Mouse (Mus musculus) lung, embryonic 15.5 days (tissue): ENCODE results near the gene Card6. TPM values are rescaled to one million over a fixed set of nuclear protein-coding genes. Genes with fewer than 3 reads are reported as not detected.

Experiments
- ATAC-seq: fragments of 200-750 bp; cut with Nextera tagmentation; 2 replicates; pipeline ENCODE4 v1.8.0; 2017; ENCODE audit warnings: moderate number of reproducible peaks, borderline replicate concordance; ENCODE audit not compliant: low FRiP score, low TSS enrichment; ENCODE audit errors: extremely low read depth
- H3K27ac ChIP-seq: fragments of 300-500 bp; sonication (generic); 2 replicates; pipeline ENCODE4 v1.5.1; 2015; ENCODE audit warnings: moderate library complexity, mild to moderate bottlenecking, inconsistent platforms
- H3K27me3 ChIP-seq: fragments of 300-500 bp; sonication (generic); 2 replicates; pipeline ENCODE4 v1.6.1; 2015; ENCODE audit warnings: inconsistent platforms
- H3K36me3 ChIP-seq: fragments of 300-500 bp; sonication (generic); 2 replicates; pipeline ENCODE4 v1.6.1; 2015; ENCODE audit warnings: inconsistent platforms
- H3K4me1 ChIP-seq: fragments of 300-500 bp; sonication (generic); 2 replicates; pipeline ENCODE4 v1.6.1; 2015; ENCODE audit warnings: inconsistent platforms
- H3K4me2 ChIP-seq: fragments of 300-500 bp; sonication (generic); 2 replicates; pipeline ENCODE4 v1.6.1; 2015; ENCODE audit warnings: inconsistent platforms, mild to moderate bottlenecking, moderate library complexity
- H3K4me3 ChIP-seq: fragments of 300-500 bp; sonication (generic); 2 replicates; pipeline ENCODE4 v1.5.1; 2015; ENCODE audit warnings: mild to moderate bottlenecking, inconsistent platforms
- H3K9ac ChIP-seq: fragments of 300-500 bp; sonication (generic); 2 replicates; pipeline ENCODE4 v1.6.1; 2015; ENCODE audit warnings: inconsistent platforms
- H3K9me3 ChIP-seq: fragments of 300-500 bp; sonication (generic); 2 replicates; pipeline ENCODE4 v1.6.1; 2016; ENCODE audit warnings: inconsistent platforms
- WGBS: fragments of 180-500 bp; shearing (Covaris S2); methylation state at CpG from one replicate; pipeline ENCODE4 v1.1.7; 2015; 5-methylcytosine and 5-hydroxymethylcytosine counted together
- polyA plus RNA-seq: library from polyadenylated mRNA; unstranded; fragments of >200 nt; fragmentation: Nextera tagmentation; extraction: Ambion mirVana; gene quantifications from 2 replicates; pipeline ENCODE4 v1.2.1, GENCODE M21; 2015

The Card6 gene
- polyA plus RNA-seq, 1 experiment from 2014 or later = 2.0 TPM

DNA sequence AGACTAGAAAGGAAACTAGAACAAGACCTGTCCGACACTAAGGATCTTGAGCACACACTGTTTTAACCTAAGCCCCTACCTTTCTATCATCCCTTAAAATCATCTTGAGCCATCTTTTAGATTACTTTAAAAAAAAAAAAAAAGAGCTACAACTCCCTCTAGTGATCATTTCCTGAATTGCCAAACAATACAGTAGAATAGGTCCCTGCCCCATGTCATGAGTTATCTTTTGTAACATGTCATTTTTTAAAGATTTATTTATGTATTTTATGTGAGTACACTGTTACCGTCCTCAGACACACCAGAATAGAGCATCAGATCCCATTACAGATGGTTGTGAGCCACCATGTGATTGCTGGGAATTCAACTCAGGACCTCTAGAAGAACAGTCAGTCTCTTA lies 2.0 kb downstream of the Card6 start:
- H3K27ac ChIP-seq = no peak overlapping the region
- no peaks in the 10 kb centered on the region for H3K27me3 ChIP-seq
- no peak overlapping the region for H3K4me2 ChIP-seq
- 45% methylated on average over 2 of the region's 2 CpGs for WGBS
- no peak for ATAC-seq
- H3K9ac ChIP-seq = no peak overlapping the region
- H3K4me1 ChIP-seq = no peaks in the 10 kb centered on the region
- no peak overlapping the region for H3K4me3 ChIP-seq
- H3K36me3 ChIP-seq = no peaks in the 10 kb centered on the region
- H3K9me3 ChIP-seq = no peaks in the 10 kb centered on the region

DNA sequence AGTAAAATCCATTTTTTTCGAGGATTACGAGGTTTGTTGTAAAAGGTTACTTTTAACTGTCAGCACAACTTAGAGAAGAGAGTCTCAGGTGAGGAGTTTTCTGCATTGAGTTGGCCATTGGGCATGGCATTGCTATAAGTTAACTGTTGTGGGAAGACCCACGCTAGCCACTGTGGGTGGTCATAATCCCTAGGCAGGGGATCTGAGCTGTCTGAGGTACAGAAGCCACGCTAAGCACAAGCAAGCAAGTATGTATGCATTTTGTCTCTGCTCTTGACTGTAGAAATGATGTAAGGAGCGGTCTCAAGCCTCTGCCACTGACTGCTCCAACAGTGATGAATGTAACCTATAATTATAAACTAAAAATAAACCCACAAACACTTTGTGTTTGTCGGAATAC lies 2.4 kb downstream of the Card6 start:
- 80% methylated on average over 6 of the region's 6 CpGs for WGBS
- H3K36me3 ChIP-seq = no peaks in the 10 kb centered on the region

DNA sequence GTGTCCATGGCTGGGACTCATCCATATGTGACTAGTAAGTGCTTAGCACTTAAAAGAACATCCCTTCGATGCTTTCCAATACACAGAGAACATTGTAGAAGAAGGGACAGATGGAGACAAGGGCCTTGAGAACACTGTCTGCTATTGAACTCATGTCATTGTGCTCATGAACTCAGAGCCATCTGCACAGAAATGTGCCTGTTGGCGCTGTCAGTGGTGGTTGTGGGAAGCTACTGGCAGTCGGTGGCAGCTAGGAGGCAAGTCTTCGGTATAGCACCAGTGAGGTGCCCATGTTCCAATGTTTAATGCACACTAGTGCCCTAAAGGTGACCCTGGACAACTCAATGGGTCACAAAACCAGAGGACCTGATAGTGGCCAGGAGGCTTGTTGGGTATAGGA lies 6.0 kb downstream of the Card6 start:
- H3K9me3 ChIP-seq = no peaks in the 10 kb centered on the region
- no peak for ATAC-seq
- H3K27ac ChIP-seq = no peak overlapping the region
- H3K9ac ChIP-seq = no peak overlapping the region
- no peaks in the 10 kb centered on the region for H3K4me1 ChIP-seq
- 87% methylated on average over 4 of the region's 4 CpGs for WGBS
- no peak overlapping the region for H3K4me3 ChIP-seq
- no peaks in the 10 kb centered on the region; the same call in 1 of the 2 replicates for H3K36me3 ChIP-seq
- no peaks in the 10 kb centered on the region for H3K27me3 ChIP-seq
- H3K4me2 ChIP-seq = no peak overlapping the region

More for the DNA sequence above, 2.4 kb downstream of the Card6 start:
- Histone ChIP-seq H3K27ac (no peak overlapping the region), H3K4me3 (no peak overlapping the region), H3K9ac (no peak overlapping the region), H3K27me3 (no peaks in the 10 kb centered on the region), H3K4me1 (no peaks in the 10 kb centered on the region), H3K9me3 (no peaks in the 10 kb centered on the region), H3K4me2 (no peak overlapping the region)
- ATAC-seq = no peak

DNA sequence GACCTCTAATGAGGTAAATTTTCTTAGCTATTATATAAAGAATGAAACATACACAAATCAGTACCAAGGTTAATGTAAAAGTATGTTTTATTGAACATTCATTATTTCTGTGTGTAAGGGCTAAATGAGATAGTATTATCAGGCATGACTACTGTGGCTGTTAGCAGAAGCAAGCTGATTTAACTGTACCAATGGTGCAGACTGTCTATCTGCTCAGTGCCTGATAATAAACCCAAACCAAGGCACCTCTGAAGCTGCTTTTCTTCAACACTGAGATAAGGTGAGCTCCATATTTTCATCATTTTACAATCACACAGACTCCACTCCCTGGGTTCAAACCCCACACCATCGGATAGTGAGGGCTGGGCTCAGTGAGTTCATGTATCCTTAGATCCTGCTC lies 11.0 kb downstream of the Card6 start:
- ATAC-seq = no peak
- Histone ChIP-seq H3K36me3 (no peaks in the 10 kb centered on the region; the same call in 1 of the 2 replicates), H3K9ac (no peak overlapping the region), H3K27me3 (no peaks in the 10 kb centered on the region), H3K27ac (no peak overlapping the region), H3K4me2 (no peak overlapping the region), H3K4me1 (no peaks in the 10 kb centered on the region), H3K4me3 (no peak overlapping the region), H3K9me3 (no peaks in the 10 kb centered on the region)
- WGBS = 63% methylated on average over 1 of the region's 1 CpGs

DNA sequence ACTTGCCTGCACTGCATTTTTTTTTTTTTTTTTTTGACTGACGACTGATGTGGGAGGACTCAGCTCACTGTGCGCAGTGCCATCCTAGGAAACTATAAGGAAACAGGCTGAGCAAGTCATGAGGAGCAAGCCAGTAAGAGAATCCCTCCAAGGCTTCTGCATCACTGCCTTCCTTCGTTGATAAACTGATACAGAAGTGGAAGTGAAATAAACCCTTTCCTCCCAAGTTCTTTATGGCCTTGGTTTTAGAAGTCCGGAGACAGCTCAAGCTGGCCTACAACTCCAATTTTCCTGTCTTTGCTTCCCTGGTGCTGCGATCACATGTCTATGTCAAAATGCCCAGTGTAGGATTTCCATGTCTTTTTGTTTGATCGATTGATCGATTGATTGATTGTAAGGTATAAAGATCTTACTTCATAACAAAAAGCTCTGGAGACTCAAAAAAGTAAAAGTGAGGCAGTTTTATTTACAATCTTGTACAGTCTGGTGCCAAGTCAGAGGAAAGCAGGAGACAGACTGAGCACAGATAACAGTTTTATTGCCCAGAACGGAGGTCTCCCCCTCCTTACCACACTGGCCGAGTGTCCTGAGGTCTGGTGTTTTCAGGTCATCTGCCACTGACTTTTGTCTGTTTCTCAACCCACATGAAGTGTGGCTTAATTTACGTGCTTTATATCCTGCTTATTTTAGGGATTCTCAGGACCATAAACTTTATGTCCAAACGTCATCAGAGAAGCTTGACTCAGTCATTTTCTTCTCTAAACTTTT lies 12.6 kb downstream of the Card6 start:
- ATAC-seq = no peak
- H3K4me3 ChIP-seq = no peak overlapping the region
- WGBS = 80% methylated on average over 11 of the region's 11 CpGs

DNA sequence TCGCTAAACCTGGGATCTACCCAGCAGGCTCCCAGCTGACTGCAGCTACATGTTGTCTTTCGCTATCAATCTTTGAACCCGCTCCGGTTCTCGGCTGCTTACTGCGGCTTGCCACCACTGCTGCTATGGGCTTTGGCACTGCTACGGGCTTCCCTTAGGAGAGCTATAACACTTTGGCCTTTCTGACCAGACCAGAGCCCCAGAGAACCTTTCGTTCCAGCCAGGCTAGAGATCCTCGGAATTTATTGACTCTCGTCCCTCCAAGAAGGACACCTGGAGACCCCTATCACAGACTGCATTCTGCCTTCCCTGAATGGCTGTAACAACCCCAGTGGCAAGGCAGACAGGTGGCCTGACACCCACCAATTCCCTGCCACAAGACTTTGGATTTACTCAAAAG lies 18.2 kb downstream of the Card6 start:
- 86% methylated on average over 10 of the region's 10 CpGs for WGBS
- H3K9ac ChIP-seq = no peak overlapping the region
- H3K9me3 ChIP-seq = no peaks in the 10 kb centered on the region
- no peaks in the 10 kb centered on the region for H3K27me3 ChIP-seq
- H3K4me1 ChIP-seq = no peaks in the 10 kb centered on the region
- H3K27ac ChIP-seq = no peak overlapping the region
- no peak for ATAC-seq
- no peak overlapping the region for H3K4me2 ChIP-seq
- H3K4me3 ChIP-seq = no peak overlapping the region
- no peaks in the 10 kb centered on the region for H3K36me3 ChIP-seq

More for the DNA sequence above, 12.6 kb downstream of the Card6 start:
- no peak overlapping the region for H3K4me2 ChIP-seq
- no peak overlapping the region for H3K9ac ChIP-seq
- no peaks in the 10 kb centered on the region; the same call in 1 of the 2 replicates for H3K36me3 ChIP-seq
- H3K27ac ChIP-seq = no peak overlapping the region
- H3K9me3 ChIP-seq = no peaks in the 10 kb centered on the region
- no peaks in the 10 kb centered on the region for H3K27me3 ChIP-seq
- H3K4me1 ChIP-seq = no peaks in the 10 kb centered on the region

DNA sequence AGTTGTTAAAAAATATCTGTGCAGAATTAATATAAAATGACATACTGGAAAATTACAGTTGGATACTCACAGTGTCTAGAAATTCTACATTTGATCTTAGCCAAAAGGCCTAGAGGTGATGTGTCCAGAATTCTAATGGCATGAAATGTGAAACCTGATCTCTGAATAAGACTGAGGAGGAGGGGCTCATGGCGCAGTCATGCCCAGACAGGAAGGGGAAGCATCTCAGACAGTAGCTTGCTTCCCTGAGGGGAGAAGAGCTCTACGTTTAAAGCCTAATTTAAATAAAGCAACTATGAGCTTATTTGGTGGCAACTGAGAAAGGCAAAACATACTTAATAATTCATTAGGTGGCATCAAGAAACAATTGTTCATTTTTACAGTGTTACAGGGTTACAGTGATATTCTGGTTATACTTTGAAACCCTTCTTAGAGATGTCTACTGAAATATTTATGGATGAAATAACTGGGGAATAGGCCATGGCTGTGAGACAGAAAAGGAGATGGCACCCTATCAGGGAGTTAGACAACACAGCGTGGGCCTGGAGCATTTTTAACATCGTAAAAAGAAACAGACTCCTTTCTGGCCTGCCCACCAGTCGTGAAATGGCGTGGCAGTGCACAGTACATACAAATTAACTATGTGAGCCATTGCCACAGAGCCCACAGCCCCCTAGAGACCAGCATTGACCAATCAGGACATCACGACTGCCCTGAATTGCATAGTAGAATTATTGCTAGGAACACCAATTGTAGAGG lies 19.3 kb downstream of the Card6 start:
- ATAC-seq = no peak
- WGBS = 64% methylated on average over 7 of the region's 7 CpGs
- H3K4me1 ChIP-seq = no peaks in the 10 kb centered on the region
- H3K9me3 ChIP-seq = no peaks in the 10 kb centered on the region
- H3K36me3 ChIP-seq = no peaks in the 10 kb centered on the region
- H3K27ac ChIP-seq = no peak overlapping the region
- H3K9ac ChIP-seq = no peak overlapping the region
- no peaks in the 10 kb centered on the region for H3K27me3 ChIP-seq
- no peak overlapping the region for H3K4me2 ChIP-seq
- no peak overlapping the region for H3K4me3 ChIP-seq

DNA sequence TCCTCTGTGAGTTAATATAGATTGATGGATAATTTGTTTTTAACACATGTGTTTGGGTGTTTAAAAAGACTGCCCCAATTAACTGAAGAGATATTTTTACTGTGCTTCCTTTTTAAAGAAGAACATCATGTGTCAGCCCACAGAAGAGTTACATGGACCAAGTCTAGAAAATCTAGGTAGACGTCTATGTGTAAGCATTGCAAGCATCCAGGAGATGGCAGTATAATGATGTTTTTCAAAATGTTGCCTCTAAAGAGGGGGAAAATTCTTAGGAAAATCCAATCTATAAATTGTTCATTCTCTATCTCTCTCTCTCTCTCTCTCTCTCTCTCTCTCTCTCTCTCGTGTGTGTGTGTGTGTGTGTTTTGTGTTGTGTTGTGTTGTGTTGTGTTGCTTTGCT lies 22.2 kb downstream of the Card6 start:
- H3K9me3 ChIP-seq = no peaks in the 10 kb centered on the region
- H3K4me1 ChIP-seq = no peaks in the 10 kb centered on the region
- H3K36me3 ChIP-seq = no peaks in the 10 kb centered on the region
- 18% methylated on average over 2 of the region's 2 CpGs for WGBS
- H3K27ac ChIP-seq = no peak overlapping the region
- ATAC-seq = no peak
- no peak overlapping the region for H3K4me3 ChIP-seq
- H3K9ac ChIP-seq = no peak overlapping the region
- no peak overlapping the region for H3K4me2 ChIP-seq
- H3K27me3 ChIP-seq = no peaks in the 10 kb centered on the region

DNA sequence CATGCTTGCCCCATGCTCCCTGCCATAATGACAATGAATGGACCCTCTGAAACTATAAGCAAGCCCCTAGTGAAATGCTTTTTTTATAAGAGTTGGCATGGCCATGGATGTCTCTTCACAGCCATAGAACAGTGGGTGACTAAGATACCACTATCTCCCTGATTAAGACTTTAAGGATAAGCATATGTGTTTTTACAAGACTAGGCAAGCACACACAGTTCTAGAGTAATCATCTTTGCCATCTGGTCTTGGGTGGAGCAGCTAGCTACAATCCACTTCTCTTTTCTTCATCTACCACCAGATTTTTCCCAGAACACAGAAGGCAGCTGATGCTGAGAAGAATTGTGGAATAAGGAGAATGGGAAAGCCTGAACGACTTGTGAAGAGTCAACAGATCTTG lies 27.1 kb downstream of the Card6 start:
- no peak for ATAC-seq
- Histone ChIP-seq H3K4me1 (no peaks in the 10 kb centered on the region), H3K9ac (no peak overlapping the region), H3K27ac (no peak overlapping the region), H3K36me3 (no peaks in the 10 kb centered on the region), H3K9me3 (no peaks in the 10 kb centered on the region), H3K4me3 (no peak overlapping the region), H3K27me3 (no peaks in the 10 kb centered on the region), H3K4me2 (no peak overlapping the region)
- 57% methylated on average over 1 of the region's 1 CpGs for WGBS

DNA sequence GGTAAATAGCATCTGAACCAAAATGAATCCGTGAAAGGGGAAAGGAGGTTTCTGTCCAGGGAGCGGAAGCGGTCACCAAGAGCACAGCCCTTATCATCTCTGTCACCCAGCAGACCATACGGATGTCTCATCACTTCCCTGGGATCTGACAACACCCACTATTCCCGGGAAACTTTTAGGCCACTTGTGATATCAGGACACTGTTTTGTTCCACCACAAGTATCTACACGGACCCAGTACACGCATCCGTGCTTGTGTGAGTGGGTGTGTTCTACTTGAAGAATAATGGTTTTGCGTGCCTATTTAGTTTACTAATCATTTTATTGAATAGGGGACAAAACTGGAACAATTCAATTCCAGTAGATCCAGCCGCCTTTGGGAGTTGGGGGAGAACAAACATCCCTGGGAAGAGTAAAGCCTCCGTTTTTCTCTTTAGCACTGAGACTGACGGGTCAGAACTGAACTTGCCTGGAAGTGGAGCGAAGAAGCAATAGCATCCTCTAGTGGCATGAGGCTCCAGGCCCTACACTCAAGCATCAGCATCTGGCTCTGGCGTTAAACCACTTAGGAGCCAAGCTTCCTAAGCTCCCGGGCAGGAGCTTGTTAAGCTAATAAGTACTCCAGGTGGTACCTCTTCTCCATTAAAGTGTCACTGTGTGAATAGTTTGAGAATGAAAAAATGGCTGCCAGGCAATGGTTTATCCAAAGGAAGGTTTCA lies 39.4 kb downstream of the Card6 start:
- WGBS = 44% methylated on average over 15 of the region's 15 CpGs
- no peaks in the 10 kb centered on the region for H3K4me1 ChIP-seq
- ATAC-seq = no peak
- no peak overlapping the region for H3K27ac ChIP-seq
- H3K9ac ChIP-seq = no peak overlapping the region
- H3K4me2 ChIP-seq = no peak overlapping the region
- no peaks in the 10 kb centered on the region for H3K27me3 ChIP-seq
- H3K36me3 ChIP-seq = no peaks in the 10 kb centered on the region
- no peak overlapping the region for H3K4me3 ChIP-seq
- H3K9me3 ChIP-seq = no peaks in the 10 kb centered on the region

DNA sequence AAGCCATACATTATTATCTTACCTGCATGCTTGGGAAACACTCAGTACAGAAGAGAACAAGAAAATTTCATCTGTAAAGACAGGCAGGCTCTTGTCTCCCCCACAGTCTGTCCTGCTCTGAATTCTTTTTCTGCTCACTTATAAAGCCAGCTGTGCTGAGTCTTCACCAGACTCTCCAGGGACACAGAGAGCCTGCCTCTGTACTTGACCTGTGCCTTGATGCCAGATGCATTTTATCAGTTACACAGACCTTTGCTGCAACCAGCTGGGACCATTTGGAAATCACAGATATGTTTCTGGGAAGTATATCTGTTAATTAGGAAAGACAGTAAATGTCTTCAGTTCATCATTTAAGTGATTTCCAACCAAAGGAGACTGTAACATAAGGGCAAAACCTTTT lies 44.7 kb downstream of the Card6 start, which contains the start of gene C7:
Gene C7 (minus strand): TSS at position 106 of the 400 bp plus-strand sequence.
- Histone ChIP-seq H3K4me1 (no peaks in the 10 kb centered on the region), H3K27me3 (no peaks in the 10 kb centered on the region), H3K27ac (no peak within 1 kb of the TSS), H3K9ac (no peak within 1 kb of the TSS), H3K4me3 (no peak within 1 kb of the TSS), H3K4me2 (no peak within 1 kb of the TSS), H3K9me3 (no peaks in the 10 kb centered on the region), H3K36me3 (no peaks in the 10 kb centered on the region)
- peak; percentile 55; the same call in 1 of the 2 replicates for ATAC-seq
